Mouse (Mus musculus): ENCODE results near the gene Alg5.

GRCm38 (mm10) chr3:54768592-54768991 is 33.3 kb downstream of the Alg5 start:
- no peak for TF ChIP-seq ZNF384 (IDR thresholded peaks at IDR 0.05; ENCODE audit: low read depth, low read length)
- no peak for TF ChIP-seq CHD2 (IDR thresholded peaks at IDR 0.05; ENCODE audit: low read depth, low read length)

Data from ES-E14 (cell line).